Mouse (Mus musculus): Measurements from ENCODE around the gene Syt2. TPM values are rescaled to one million over a fixed set of nuclear protein-coding genes. Genes with fewer than 3 reads are reported as not detected.

The Syt2 gene
- polyA plus RNA-seq, 1 experiment from 2014 or later, result 0.14 TPM

DNA sequence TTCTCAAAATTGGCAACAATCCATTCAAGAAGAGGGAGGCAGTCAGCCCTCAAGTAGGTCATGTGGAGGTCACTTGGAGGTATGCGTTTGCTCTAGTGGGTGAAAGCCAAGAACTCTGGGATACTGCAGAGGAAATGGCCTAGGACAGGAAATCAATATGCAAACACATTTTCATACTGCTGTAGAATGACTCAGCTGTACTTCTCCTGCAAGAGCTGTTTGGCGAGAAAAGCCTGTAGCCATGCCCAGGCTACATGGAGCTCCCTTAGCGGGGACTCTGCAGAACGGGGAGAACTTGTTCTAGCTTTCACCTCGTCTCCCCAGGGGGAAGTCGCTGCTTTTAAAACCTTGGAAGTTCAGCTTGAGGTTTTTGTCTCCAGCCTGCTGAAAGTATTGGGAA lies 124.9 kb downstream of the Syt2 start:
- DNase-seq (ENCODE audit: low spot score), result no peak

GRCm38 (mm10) chr1:134771999-134772398 lies 125.5 kb downstream of the Syt2 start:
- DNase-seq (ENCODE audit: low spot score), result no peak

- DNase-seq (ENCODE audit: low spot score), result no peak
These were observed 126.3 kb downstream of the Syt2 start for GRCm38 (mm10) chr1:134772821-134773220.

DNA sequence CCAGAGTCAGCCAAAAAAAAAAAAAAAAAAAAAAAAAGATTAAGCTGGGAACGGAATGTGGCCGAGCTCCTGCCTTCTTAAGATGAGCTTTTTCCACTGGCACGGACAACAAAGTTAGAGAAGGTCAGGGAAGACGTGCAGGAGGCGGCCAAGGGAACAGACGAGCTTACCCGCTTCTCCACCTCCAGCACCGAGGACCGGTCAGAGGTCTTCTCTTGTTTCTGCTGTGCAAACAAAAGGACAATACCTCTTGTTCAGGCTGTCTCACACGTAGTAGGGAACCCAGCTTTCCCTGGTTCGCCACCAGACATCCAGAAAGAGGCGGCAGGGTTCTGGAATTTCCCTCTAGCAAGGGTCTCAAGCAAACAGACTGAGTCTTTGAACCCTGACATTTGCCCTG lies 126.8 kb downstream of the Syt2 start:
- no peak for DNase-seq (ENCODE audit: low spot score)

DNA sequence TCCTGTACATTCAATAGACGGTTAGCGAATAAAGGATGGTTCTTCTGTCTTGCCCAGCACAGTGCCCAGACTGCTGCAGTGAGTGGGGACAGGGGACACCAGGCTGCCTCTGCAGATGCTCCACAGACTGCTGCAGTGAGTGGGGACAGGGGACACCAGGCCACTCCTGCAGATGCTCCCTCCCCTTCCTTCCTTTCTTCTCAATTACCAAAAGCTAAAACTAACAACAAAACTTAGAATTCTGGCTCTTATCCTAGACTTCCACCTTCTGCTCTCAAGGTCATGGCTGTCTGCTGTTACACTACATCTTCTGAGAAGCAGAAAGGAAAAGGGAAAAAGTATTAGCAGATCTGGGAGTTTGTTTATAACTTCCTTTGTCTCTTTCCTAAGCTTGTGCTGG lies 127.8 kb downstream of the Syt2 start:
- DNase-seq (ENCODE audit: low spot score), result no peak

GRCm38 (mm10) chr1:134774728-134775287 lies 128.3 kb downstream of the Syt2 start:
- DNase-seq (ENCODE audit: low spot score), result no peak

- no peak for DNase-seq (ENCODE audit: low spot score)
These were observed 129.2 kb downstream of the Syt2 start for GRCm38 (mm10) chr1:134775631-134776030.

- no peak for DNase-seq (ENCODE audit: low spot score)
These were observed 130.9 kb downstream of the Syt2 start for GRCm38 (mm10) chr1:134777201-134777885.

DNA sequence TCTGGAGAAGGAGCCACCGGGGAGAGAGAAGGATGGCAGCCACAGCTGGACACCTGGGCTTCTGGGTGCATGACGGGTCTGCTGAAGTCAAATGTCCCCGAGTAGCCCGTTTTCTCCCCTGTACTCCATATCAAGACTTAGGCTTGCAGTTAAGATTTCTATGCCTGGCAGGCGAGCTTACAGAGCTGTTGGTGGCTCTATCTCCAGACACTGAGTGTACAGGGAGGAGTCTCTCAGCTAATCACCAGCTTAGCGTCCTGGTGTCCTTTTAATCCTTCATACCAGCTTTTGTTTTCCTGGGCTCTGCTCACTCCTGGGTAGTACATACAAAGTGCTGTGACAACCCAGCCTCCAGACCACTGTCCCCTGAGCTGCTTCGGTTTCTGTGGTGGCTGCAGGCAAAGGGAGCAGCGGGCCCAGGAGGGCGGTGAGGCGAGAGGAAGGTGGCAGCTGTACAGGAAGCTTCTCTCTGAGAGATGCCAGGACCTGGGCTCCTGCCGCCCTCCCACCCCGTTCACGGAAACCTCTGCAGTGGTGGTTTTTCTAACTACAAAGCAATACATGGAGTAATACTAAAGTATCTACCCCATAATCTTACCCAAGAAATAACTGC lies 131.6 kb downstream of the Syt2 start:
- DNase-seq (ENCODE audit: low spot score), result peak; percentile 45

DNA sequence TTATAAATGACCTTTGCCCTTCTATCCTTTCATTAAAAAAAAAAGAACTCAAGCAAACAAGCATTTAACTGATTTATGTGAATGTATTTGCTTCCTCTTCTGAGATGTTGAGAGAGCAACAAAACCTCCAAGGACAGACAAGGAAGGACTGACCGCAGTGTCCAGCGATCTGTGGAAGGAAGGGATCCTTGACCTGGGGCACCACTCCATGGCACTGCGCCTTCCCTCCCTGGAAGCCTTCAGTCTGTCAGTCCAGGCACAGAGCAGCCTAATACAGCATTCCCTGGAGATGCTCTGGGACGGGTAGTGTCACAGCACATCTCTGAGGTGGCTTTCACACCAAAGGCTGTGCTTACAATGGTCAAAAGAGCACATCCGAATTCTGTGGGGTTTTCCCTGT lies 136.3 kb downstream of the Syt2 start:
- no peak for DNase-seq (ENCODE audit: low spot score)

DNA sequence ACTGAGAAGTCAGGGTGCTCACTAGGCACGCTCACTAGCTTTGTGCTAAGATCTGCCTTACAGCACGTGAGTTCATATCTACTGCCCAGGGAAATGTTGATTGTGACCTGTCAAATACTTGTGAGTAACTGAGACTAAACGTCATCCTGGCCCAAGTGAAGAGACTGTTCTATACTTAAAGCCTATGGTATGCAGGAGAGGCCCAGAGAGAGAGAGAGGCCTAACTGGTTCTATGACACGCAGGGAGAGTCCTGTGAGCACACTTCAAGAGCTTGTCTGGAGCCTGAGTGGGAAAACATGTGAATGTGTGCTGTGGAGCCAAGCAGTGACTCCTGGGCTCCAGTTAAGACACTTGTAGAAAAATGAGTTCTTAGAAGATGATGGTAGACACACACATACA lies 137.5 kb downstream of the Syt2 start:
- DNase-seq (ENCODE audit: low spot score), result no peak

- DNase-seq (ENCODE audit: low spot score), result no peak
These were observed 138.0 kb downstream of the Syt2 start for GRCm38 (mm10) chr1:134784481-134784880.

- no peak for DNase-seq (ENCODE audit: low spot score)
These were observed 138.4 kb downstream of the Syt2 start for GRCm38 (mm10) chr1:134784911-134785310.

GRCm38 (mm10) chr1:134788096-134788495 lies 141.6 kb downstream of the Syt2 start:
- DNase-seq (ENCODE audit: low spot score), result no peak

GRCm38 (mm10) chr1:134790716-134791439 lies 144.4 kb downstream of the Syt2 start:
- DNase-seq (ENCODE audit: low spot score), result no peak

DNA sequence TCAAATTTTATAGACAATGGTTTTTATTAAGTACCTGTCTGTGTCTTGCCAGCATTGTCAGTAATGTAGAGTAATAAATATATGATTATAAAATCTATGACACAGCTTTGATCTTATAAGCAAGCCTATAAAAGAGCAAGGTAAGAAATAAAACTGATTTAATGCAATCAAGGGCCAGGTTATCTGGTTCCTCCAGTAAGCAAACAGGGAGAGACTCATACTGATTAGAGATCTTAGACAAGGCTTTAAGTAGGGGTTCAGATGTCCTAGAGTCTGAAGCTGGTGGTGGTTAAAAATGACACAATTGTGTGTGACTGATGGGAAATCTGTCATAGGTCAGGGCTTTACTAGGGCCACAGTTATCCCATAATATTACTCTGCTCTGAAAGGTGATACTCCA lies 145.0 kb downstream of the Syt2 start:
- no peak for DNase-seq (ENCODE audit: low spot score)

DNA sequence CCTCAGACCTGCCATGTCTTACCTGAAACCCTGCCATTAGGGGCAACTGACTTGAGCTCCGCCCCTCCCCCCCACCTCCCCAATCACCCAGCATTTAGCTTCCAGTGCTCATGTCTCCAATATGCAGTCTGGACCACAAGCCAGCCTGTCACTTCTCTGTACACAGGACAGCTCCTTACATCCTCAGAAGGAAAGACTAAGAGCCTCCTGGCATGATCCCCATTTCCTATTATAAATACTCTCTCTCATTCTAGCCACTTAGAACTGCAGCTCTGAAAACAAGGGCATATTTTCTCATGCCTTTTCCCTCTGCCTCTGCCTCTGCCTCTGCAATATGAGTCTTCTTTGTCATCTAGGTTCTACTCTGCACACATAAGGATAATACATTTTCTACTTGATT lies 149.6 kb downstream of the Syt2 start:
- no peak for DNase-seq (ENCODE audit: low spot score)

DNA sequence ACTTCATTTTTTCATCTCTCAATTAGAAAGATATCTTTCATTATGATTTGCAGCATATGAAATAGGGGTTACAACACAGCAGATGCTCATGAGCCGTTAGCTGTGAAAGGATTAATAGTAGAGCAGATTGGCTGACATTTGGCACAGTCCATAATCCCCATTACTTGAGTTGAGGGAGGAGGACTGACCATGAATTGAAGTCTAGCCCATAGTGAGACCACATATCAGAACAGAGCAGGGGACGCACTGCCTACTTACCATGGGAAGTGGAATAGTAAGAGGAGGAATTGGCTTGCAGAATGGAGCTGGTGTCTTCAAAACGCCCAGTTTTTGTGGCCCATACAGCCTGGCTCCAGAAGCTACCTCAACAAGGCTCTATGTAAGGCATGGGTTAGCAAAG lies 150.1 kb downstream of the Syt2 start:
- no peak for DNase-seq (ENCODE audit: low spot score)

- no peak for DNase-seq (ENCODE audit: low spot score)
These were observed 155.3 kb downstream of the Syt2 start for GRCm38 (mm10) chr1:134801758-134802157.

DNA sequence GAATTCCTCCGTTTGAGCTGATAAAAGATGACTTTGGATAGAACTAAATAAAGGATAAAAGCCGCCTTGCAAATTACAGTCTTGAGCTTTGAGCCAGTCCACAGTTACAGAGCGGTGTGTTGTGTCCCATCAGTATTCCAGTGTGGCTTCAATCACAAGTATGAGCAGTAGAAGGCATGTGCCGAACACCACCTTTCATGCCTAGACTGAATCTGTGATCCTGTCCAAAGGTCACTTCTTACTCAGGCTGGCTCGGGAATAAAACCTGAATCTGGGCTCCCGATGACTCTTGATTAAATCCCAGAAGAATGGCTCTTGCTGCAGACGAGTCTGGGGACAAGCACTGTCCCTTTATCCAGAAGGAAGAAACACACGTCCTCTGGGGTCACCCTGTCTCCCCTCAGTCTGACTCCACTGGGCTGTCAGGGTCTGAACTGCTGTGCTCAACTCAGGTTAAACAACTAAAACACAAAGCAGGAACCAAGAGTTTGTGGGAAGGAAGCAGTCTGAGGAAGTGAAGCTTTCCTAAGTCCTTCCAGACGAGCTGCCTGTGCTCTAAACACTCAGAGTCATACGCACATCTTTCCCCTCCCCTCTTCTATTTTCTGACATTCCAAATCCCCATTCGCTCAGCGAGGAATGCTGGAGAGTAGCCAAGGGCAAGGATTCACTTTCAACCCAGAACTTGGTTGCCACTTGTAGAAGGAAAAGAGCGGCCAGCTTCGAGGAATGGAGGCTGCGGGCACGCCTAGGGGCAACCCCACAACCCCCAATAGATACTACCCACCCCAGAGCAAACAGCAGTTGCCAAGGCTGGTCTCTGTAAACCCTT lies 157.0 kb downstream of the Syt2 start:
- DNase-seq (ENCODE audit: low spot score), result no peak

DNA sequence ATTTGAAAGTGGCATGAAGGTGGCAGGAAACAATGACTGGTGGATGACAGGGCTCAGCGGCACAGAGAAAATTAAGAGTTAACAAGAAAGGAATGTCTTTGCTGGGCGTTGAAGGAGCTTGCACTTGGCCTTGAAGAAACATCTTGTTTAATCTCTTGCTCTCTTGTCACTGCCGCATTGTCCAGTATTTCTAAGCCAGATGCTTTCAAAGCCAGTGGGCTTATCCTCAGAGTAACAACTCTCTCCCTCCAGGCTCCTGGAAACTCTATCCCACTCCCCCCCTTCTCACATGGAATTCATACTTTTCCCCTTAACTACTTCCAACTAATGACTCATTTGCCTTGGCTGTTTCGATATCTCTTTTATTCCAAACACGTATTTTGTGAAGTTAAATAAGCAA lies 157.9 kb downstream of the Syt2 start:
- no peak for DNase-seq (ENCODE audit: low spot score)

All from thymus, postnatal 0 days (tissue).